Mouse (Mus musculus): Measurements from ENCODE around the gene Numbl.

Numbl gene

GRCm38 (mm10) chr7:27326101-27326880 lies 68.1 kb downstream of the Numbl start:
- peak; percentile 54 to 59 for DNase-seq

DNA sequence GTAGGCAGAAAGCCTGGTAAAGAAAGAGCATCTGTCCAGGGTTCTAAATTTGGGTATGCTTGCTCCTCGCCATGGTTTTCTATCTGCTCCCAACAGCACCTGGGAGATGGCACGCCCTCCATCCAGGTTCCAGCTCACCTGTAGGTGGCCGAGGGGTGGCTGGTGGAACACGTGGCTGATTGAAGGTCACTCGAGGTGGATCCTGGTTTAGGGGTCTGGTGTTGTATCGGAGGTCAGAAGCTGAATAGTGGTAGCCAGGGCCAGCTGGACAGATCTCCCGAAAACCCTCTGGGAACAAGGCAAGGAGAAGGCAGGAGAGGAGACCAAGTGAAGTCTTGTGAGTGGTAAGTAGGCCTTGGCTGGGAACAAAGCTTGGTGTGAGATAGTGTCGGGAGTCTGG lies 69.3 kb downstream of the Numbl start:
- no peak for DNase-seq

GRCm38 (mm10) chr7:27328161-27328560 lies 69.9 kb downstream of the Numbl start:
- no peak for DNase-seq

DNA sequence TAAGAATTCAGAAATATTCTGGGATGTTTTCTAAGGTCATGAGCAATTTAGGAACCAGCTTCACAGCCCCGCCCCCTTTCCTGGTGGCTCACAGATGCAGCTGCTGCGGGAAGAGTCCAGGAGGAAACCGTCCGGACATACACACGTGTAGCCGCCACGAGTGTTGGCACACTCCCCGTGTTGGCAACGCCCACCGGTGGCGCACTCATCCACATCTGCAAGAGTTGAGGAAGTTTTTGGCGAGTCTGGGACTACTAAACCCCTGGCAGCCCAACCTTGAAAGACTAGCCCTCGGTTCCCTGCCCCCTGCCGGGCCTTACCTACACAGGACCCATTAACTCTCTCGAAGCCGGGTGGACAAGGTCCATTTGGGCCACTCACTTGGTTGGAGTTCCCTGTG lies 70.4 kb downstream of the Numbl start:
- DNase-seq: no peak

DNA sequence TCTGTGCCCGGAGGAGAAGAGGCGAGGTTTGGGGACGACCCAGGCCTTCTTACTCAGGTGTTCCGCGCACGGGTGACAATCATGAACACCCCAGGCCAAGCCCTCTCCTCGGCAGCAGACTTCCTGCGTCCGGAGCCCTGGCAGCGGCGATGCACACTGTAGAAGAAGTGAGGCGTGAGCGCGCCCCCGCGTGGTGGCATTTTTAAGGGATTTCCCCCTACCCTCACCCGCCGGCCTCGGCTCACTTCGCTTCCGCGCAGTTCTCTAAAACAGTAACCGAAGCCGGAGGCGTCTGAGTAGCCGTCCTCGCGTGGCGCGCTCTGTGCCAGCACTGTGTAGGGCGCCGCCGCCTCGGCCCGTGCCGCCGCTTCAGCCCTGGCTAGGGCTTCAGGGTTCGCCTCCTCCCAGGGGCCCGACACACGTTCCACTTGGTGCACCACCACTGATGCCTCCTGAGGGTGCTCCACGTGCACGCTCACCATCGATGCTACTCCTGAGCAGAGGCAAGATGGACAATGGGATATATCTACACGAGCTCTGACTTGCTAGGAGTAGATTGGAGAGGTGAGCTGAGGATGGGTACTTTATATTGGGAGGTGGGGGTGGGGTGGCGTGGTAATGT lies 71.2 kb downstream of the Numbl start:
- peak; percentile 85 to 86 for DNase-seq

- DNase-seq: no peak
These were observed 71.7 kb downstream of the Numbl start for GRCm38 (mm10) chr7:27329981-27330380.

GRCm38 (mm10) chr7:27330709-27331540 lies 72.7 kb downstream of the Numbl start:
- DNase-seq: peak; percentile 35 to 56

DNA sequence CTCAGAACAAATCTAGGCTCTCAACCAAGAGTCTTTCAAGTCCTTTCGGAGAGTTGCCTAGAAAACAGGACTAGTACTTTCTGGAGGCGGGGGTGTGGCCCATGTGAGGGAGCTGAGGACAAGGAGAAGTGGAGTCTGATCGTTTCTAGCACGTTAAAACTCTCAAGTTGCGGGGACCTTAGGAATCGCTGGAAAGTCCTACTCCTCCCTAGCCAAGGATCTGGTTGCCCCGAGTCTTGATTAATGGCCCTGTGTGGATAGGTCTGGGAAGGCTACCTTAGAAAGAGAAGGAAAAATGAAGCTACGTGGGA lies 73.3 kb downstream of the Numbl start:
- DNase-seq: no peak
